Mouse (Mus musculus) neural tube, embryonic 12.5 days (tissue): ENCODE measurements at regions not wholly inside any gene's neighbourhood (a gene's known extent, or its start where the extent isn't known, plus 50 kb on each side); places are given as distances from the start of the nearest gene placed in this dataset.

ENCODE experiments used
- ATAC-seq: fragments of 200-750 bp; cut with Nextera tagmentation; 2 replicates; pipeline ENCODE4 v1.8.0; 2017; ENCODE audit warnings: low read depth, mild to moderate bottlenecking, moderate TSS enrichment, moderate library complexity; ENCODE audit not compliant: low FRiP score
- H3K27ac ChIP-seq: fragments of 300-500 bp; sonication (generic); 2 replicates; pipeline ENCODE4 v1.5.1; 2016
- H3K27me3 ChIP-seq: fragments of 300-500 bp; sonication (generic); replicated peaks from 2 replicates; pipeline ENCODE4 v1.6.1; 2016; ENCODE audit warnings: mild to moderate bottlenecking
- H3K36me3 ChIP-seq: fragments of 300-500 bp; sonication (generic); 2 replicates; pipeline ENCODE4 v1.6.1; 2016; ENCODE audit warnings: mild to moderate bottlenecking
- H3K4me1 ChIP-seq: fragments of 300-500 bp; sonication (generic); 2 replicates; pipeline ENCODE4 v1.6.1; 2016
- H3K4me2 ChIP-seq: fragments of 300-500 bp; sonication (generic); replicated peaks from 2 replicates; pipeline ENCODE4 v1.6.1; 2016; ENCODE audit warnings: mild to moderate bottlenecking
- H3K4me3 ChIP-seq: fragments of 300-500 bp; sonication (generic); 2 replicates; pipeline ENCODE4 v1.5.1; 2016
- H3K9ac ChIP-seq: fragments of 300-500 bp; sonication (generic); 2 replicates; pipeline ENCODE4 v1.6.1; 2016; ENCODE audit warnings: mild to moderate bottlenecking
- H3K9me3 ChIP-seq: fragments of 300-500 bp; sonication (generic); 2 replicates; pipeline ENCODE4 v1.6.1; 2016; ENCODE audit warnings: mild to moderate bottlenecking
- WGBS: fragments of 180-500 bp; shearing (Covaris S2); methylation state at CpG from one replicate; pipeline ENCODE4 v1.1.7; 2016; 5-methylcytosine and 5-hydroxymethylcytosine counted together

GRCm38 (mm10) chr13:89418804-89419203 is 120.8 kb upstream of the Hapln1 start:
- no peak overlapping the region for H3K4me3 ChIP-seq
- H3K4me2 ChIP-seq, result no peak overlapping the region
- no peaks in the 10 kb centered on the region for H3K9me3 ChIP-seq
- no peaks in the 10 kb centered on the region for H3K36me3 ChIP-seq
- H3K9ac ChIP-seq, result no peak overlapping the region
- no peak overlapping the region for H3K27ac ChIP-seq
- 91% methylated on average over 3 of the region's 3 CpGs for WGBS
- ATAC-seq, result no peak
- no peaks in the 10 kb centered on the region for H3K4me1 ChIP-seq
- H3K27me3 ChIP-seq, result no peaks in the 10 kb centered on the region

GRCm38 (mm10) chr13:89421833-89422232 is 117.8 kb upstream of the Hapln1 start:
- no peak overlapping the region for H3K9ac ChIP-seq
- H3K4me2 ChIP-seq, result no peak overlapping the region
- no peaks in the 10 kb centered on the region for H3K36me3 ChIP-seq
- H3K9me3 ChIP-seq, result no peaks in the 10 kb centered on the region
- no peak overlapping the region for H3K27ac ChIP-seq
- no peak for ATAC-seq
- H3K4me1 ChIP-seq, result no peaks in the 10 kb centered on the region
- H3K4me3 ChIP-seq, result no peak overlapping the region
- no peaks in the 10 kb centered on the region for H3K27me3 ChIP-seq

GRCm38 (mm10) chr13:89423491-89423890 is 116.1 kb upstream of the Hapln1 start:
- Histone ChIP-seq H3K9me3 (no peaks in the 10 kb centered on the region), H3K27me3 (no peaks in the 10 kb centered on the region), H3K36me3 (no peaks in the 10 kb centered on the region), H3K4me1 (no peaks in the 10 kb centered on the region), H3K4me2 (no peak overlapping the region), H3K9ac (no peak overlapping the region), H3K27ac (no peak overlapping the region), H3K4me3 (no peak overlapping the region)
- ATAC-seq, result no peak

GRCm38 (mm10) chr13:89428272-89429071 is 111.1 kb upstream of the Hapln1 start:
- 46% methylated on average over 12 of the region's 12 CpGs for WGBS
- ATAC-seq, result no peak

GRCm38 (mm10) chr13:89444847-89445246 is 94.7 kb upstream of the Hapln1 start:
- 85% methylated on average over 1 of the region's 1 CpGs for WGBS
- Histone ChIP-seq H3K9me3 (no peaks in the 10 kb centered on the region), H3K27ac (no peak overlapping the region), H3K4me2 (no peak overlapping the region), H3K36me3 (no peaks in the 10 kb centered on the region), H3K4me1 (no peaks in the 10 kb centered on the region), H3K9ac (no peak overlapping the region), H3K27me3 (no peaks in the 10 kb centered on the region), H3K4me3 (no peak overlapping the region)
- ATAC-seq, result 0 out of 2 replicates have a peak, but pooled peaks have one; percentile 21

More at GRCm38 (mm10) chr13:89428272-89429071, 111.1 kb upstream of the Hapln1 start:
- Histone ChIP-seq H3K36me3 (no peaks in the 10 kb centered on the region), H3K4me2 (no peak overlapping the region), H3K9me3 (no peaks in the 10 kb centered on the region), H3K9ac (no peak overlapping the region), H3K4me3 (no peak overlapping the region), H3K27ac (no peak overlapping the region), H3K27me3 (no peaks in the 10 kb centered on the region), H3K4me1 (no peaks in the 10 kb centered on the region)

GRCm38 (mm10) chr13:89453819-89454218 is 85.8 kb upstream of the Hapln1 start:
- Histone ChIP-seq H3K4me1 (no peaks in the 10 kb centered on the region), H3K4me3 (no peak overlapping the region), H3K27ac (no peak overlapping the region), H3K36me3 (no peaks in the 10 kb centered on the region), H3K4me2 (no peak overlapping the region), H3K9me3 (no peaks in the 10 kb centered on the region), H3K27me3 (no peaks in the 10 kb centered on the region), H3K9ac (no peak overlapping the region)
- ATAC-seq, result no peak
- 97% methylated on average over 1 of the region's 1 CpGs for WGBS

GRCm38 (mm10) chr13:89454249-89455018 is 85.2 kb upstream of the Hapln1 start:
- WGBS, result 90% methylated on average over 2 of the region's 2 CpGs
- no peaks in the 10 kb centered on the region for H3K27me3 ChIP-seq

GRCm38 (mm10) chr13:89463746-89464145 is 75.8 kb upstream of the Hapln1 start:
- no peaks in the 10 kb centered on the region for H3K27me3 ChIP-seq
- H3K36me3 ChIP-seq, result no peaks in the 10 kb centered on the region
- no peak overlapping the region for H3K4me2 ChIP-seq
- no peaks in the 10 kb centered on the region for H3K4me1 ChIP-seq
- no peaks in the 10 kb centered on the region for H3K9me3 ChIP-seq
- no peak overlapping the region for H3K27ac ChIP-seq
- no peak overlapping the region for H3K9ac ChIP-seq
- no peak for ATAC-seq
- no peak overlapping the region for H3K4me3 ChIP-seq
- 81% methylated on average over 4 of the region's 4 CpGs for WGBS

More at GRCm38 (mm10) chr13:89454249-89455018, 85.2 kb upstream of the Hapln1 start:
- no peaks in the 10 kb centered on the region for H3K9me3 ChIP-seq
- H3K4me1 ChIP-seq, result no peaks in the 10 kb centered on the region
- H3K9ac ChIP-seq, result no peak overlapping the region
- ATAC-seq, result no peak
- H3K4me3 ChIP-seq, result no peak overlapping the region
- H3K4me2 ChIP-seq, result no peak overlapping the region
- H3K36me3 ChIP-seq, result no peaks in the 10 kb centered on the region
- H3K27ac ChIP-seq, result no peak overlapping the region
